Mouse (Mus musculus) hindbrain, embryonic 12.5 days (tissue): ENCODE measurements around the gene Mrps7. TPM values are rescaled to one million over a fixed set of nuclear protein-coding genes. Genes with fewer than 3 reads are reported as not detected.

Source experiments
- ATAC-seq: fragments of 200-750 bp; cut with Nextera tagmentation; 2 replicates; pipeline ENCODE4 v1.8.0; 2017; ENCODE audit warnings: moderate TSS enrichment; ENCODE audit not compliant: low FRiP score
- H3K27ac ChIP-seq: fragments of 300-500 bp; sonication (generic); 2 replicates; pipeline ENCODE4 v1.5.1; 2016; ENCODE audit warnings: mild to moderate bottlenecking
- H3K27me3 ChIP-seq: fragments of 300-500 bp; sonication (generic); 2 replicates; pipeline ENCODE4 v1.6.1; 2016; ENCODE audit warnings: mild to moderate bottlenecking
- H3K36me3 ChIP-seq: fragments of 300-500 bp; sonication (generic); 2 replicates; pipeline ENCODE4 v1.6.1; 2016; ENCODE audit warnings: mild to moderate bottlenecking
- H3K4me1 ChIP-seq: fragments of 300-500 bp; sonication (generic); 2 replicates; pipeline ENCODE4 v1.6.1; 2016
- H3K4me2 ChIP-seq: fragments of 300-500 bp; sonication (generic); replicated peaks from 2 replicates; pipeline ENCODE4 v1.6.1; 2016; ENCODE audit warnings: mild to moderate bottlenecking
- H3K4me3 ChIP-seq: fragments of 300-500 bp; sonication (generic); 2 replicates; pipeline ENCODE4 v1.5.1; 2016; ENCODE audit warnings: mild to moderate bottlenecking
- H3K9ac ChIP-seq: fragments of 300-500 bp; sonication (generic); 2 replicates; pipeline ENCODE4 v1.6.1; 2016; ENCODE audit warnings: mild to moderate bottlenecking, moderate library complexity
- H3K9me3 ChIP-seq: fragments of 300-500 bp; sonication (generic); replicated peaks from 2 replicates; pipeline ENCODE4 v1.6.1; 2016; ENCODE audit warnings: mild to moderate bottlenecking
- WGBS: fragments of 180-500 bp; shearing (Covaris S2); methylation state at CpG from one replicate; pipeline ENCODE4 v1.1.7; 2016; 5-methylcytosine and 5-hydroxymethylcytosine counted together
- polyA plus RNA-seq: library from polyadenylated mRNA; unstranded; fragments of >200 nt; fragmentation: Nextera tagmentation; extraction: Ambion mirVana; gene quantifications from 2 replicates; pipeline ENCODE4 v1.2.1, GENCODE M21; 2016

The Mrps7 gene
- polyA plus RNA-seq, 1 experiment from 2014 or later = 86.6 TPM

- H3K4me2 ChIP-seq = no peak overlapping the region
- 85% methylated on average over 2 of the region's 2 CpGs for WGBS
- no peaks in the 10 kb centered on the region for H3K9me3 ChIP-seq
- peaks cover 91% of the 10 kb centered on the region for H3K36me3 ChIP-seq
- H3K27ac ChIP-seq = no peak overlapping the region
- no peaks in the 10 kb centered on the region for H3K27me3 ChIP-seq
- no peaks in the 10 kb centered on the region for H3K4me1 ChIP-seq
- no peak for ATAC-seq
- no peak overlapping the region for H3K4me3 ChIP-seq
- no peak overlapping the region for H3K9ac ChIP-seq
These were observed 13.1 kb upstream of the Mrps7 start for GRCm38 (mm10) chr11:115590526-115591075.

- 96% methylated on average over 3 of the region's 3 CpGs for WGBS
- no peak for ATAC-seq
- peaks cover 80% of the 10 kb centered on the region for H3K36me3 ChIP-seq
These were observed 8.5 kb upstream of the Mrps7 start for GRCm38 (mm10) chr11:115595209-115595608.

GRCm38 (mm10) chr11:115598309-115598708 lies 5.4 kb upstream of the Mrps7 start:
- H3K27me3 ChIP-seq = no peaks in the 10 kb centered on the region
- WGBS = 91% methylated on average over 4 of the region's 4 CpGs
- no peak overlapping the region for H3K27ac ChIP-seq
- no peak for ATAC-seq
- H3K4me3 ChIP-seq = no peak overlapping the region
- peaks cover 60% of the 10 kb centered on the region for H3K36me3 ChIP-seq
- H3K4me1 ChIP-seq = peaks cover 16% of the 10 kb centered on the region
- no peak overlapping the region for H3K4me2 ChIP-seq
- no peaks in the 10 kb centered on the region for H3K9me3 ChIP-seq
- H3K9ac ChIP-seq = no peak overlapping the region

More at GRCm38 (mm10) chr11:115595209-115595608, 8.5 kb upstream of the Mrps7 start:
- no peak overlapping the region for H3K9ac ChIP-seq
- H3K27me3 ChIP-seq = no peaks in the 10 kb centered on the region
- H3K4me1 ChIP-seq = no peaks in the 10 kb centered on the region
- H3K9me3 ChIP-seq = no peaks in the 10 kb centered on the region
- no peak overlapping the region for H3K27ac ChIP-seq
- no peak overlapping the region for H3K4me2 ChIP-seq
- no peak overlapping the region for H3K4me3 ChIP-seq

GRCm38 (mm10) chr11:115599722-115600121 lies 4.0 kb upstream of the Mrps7 start:
- H3K4me3 ChIP-seq = no peak overlapping the region
- peaks cover 19% of the 10 kb centered on the region for H3K4me1 ChIP-seq
- no peaks in the 10 kb centered on the region for H3K27me3 ChIP-seq
- H3K36me3 ChIP-seq = peaks cover 46% of the 10 kb centered on the region
- no peak overlapping the region for H3K4me2 ChIP-seq
- ATAC-seq = no peak
- 97% methylated on average over 7 of the region's 7 CpGs for WGBS
- no peak overlapping the region for H3K9ac ChIP-seq
- H3K27ac ChIP-seq = no peak overlapping the region
- no peaks in the 10 kb centered on the region for H3K9me3 ChIP-seq

GRCm38 (mm10) chr11:115600743-115601142 lies 3.0 kb upstream of the Mrps7 start:
- Histone ChIP-seq H3K27me3 (no peaks in the 10 kb centered on the region), H3K27ac (no peak overlapping the region), H3K9ac (no peak overlapping the region), H3K36me3 (peaks cover 42% of the 10 kb centered on the region), H3K4me2 (no peak overlapping the region), H3K9me3 (no peaks in the 10 kb centered on the region), H3K4me1 (peaks cover 27% of the 10 kb centered on the region), H3K4me3 (no peak overlapping the region)
- no peak for ATAC-seq
- 98% methylated on average over 15 of the region's 15 CpGs for WGBS

- no peak overlapping the region for H3K27ac ChIP-seq
- ATAC-seq = no peak
- no peak overlapping the region for H3K4me3 ChIP-seq
- no peak overlapping the region for H3K4me2 ChIP-seq
- no peaks in the 10 kb centered on the region for H3K27me3 ChIP-seq
- no peaks in the 10 kb centered on the region for H3K9me3 ChIP-seq
- H3K36me3 ChIP-seq = peaks cover 42% of the 10 kb centered on the region
- no peak overlapping the region for H3K9ac ChIP-seq
- peaks cover 27% of the 10 kb centered on the region for H3K4me1 ChIP-seq
- WGBS = 97% methylated on average over 4 of the region's 4 CpGs
These were observed 2.6 kb upstream of the Mrps7 start for GRCm38 (mm10) chr11:115601174-115601573.

GRCm38 (mm10) chr11:115603128-115603475 lies 623 bp upstream of the Mrps7 start:
- Histone ChIP-seq H3K27ac (peak overlapping the region; percentile 88), H3K9me3 (no peaks in the 10 kb centered on the region), H3K9ac (peak overlapping the region; percentile 98), H3K4me3 (peak overlapping the region; percentile 99), H3K36me3 (peaks cover 45% of the 10 kb centered on the region), H3K27me3 (no peaks in the 10 kb centered on the region), H3K4me2 (peak overlapping the region; percentile 96), H3K4me1 (peaks cover 27% of the 10 kb centered on the region)
- 6% methylated on average over 15 of the region's 15 CpGs for WGBS
- no peak for ATAC-seq

- WGBS = 1% methylated on average over 26 of the region's 26 CpGs
- peak overlapping the region; percentile 96 for H3K4me2 ChIP-seq
- no peaks in the 10 kb centered on the region for H3K9me3 ChIP-seq
- H3K4me3 ChIP-seq = peak overlapping the region; percentile 99
- peak overlapping the region; percentile 88 for H3K27ac ChIP-seq
- peaks cover 27% of the 10 kb centered on the region for H3K4me1 ChIP-seq
- no peaks in the 10 kb centered on the region for H3K27me3 ChIP-seq
- ATAC-seq = peak; percentile 61
- H3K9ac ChIP-seq = peak overlapping the region; percentile 98
- peaks cover 50% of the 10 kb centered on the region for H3K36me3 ChIP-seq
These were observed 575 bp downstream of the Mrps7 start for GRCm38 (mm10) chr11:115604304-115604696.

- Histone ChIP-seq H3K4me2 (no peak overlapping the region), H3K27ac (no peak overlapping the region), H3K4me3 (no peak overlapping the region), H3K27me3 (peaks cover 4% of the 10 kb centered on the region; the same call in 1 of the 2 replicates), H3K36me3 (peaks cover 44% of the 10 kb centered on the region), H3K4me1 (peaks cover 29% of the 10 kb centered on the region), H3K9me3 (no peaks in the 10 kb centered on the region), H3K9ac (no peak overlapping the region)
- 94% methylated on average over 18 of the region's 18 CpGs for WGBS
- ATAC-seq = no peak
These were observed 3.0 kb downstream of the Mrps7 start for GRCm38 (mm10) chr11:115606733-115607132.

GRCm38 (mm10) chr11:115608421-115609399 lies 5.0 kb downstream of the Mrps7 start:
- WGBS = 78% methylated on average over 23 of the region's 23 CpGs
- no peak overlapping the region for H3K4me3 ChIP-seq
- ATAC-seq = no peak
- H3K36me3 ChIP-seq = peaks cover 44% of the 10 kb centered on the region
- H3K27me3 ChIP-seq = peaks cover 7% of the 10 kb centered on the region
- 0 out of 2 replicates have a peak overlapping the region, but pooled peaks have one; percentile 8 for H3K9ac ChIP-seq
- no peak overlapping the region for H3K4me2 ChIP-seq
- H3K27ac ChIP-seq = no peak overlapping the region
- peaks cover 29% of the 10 kb centered on the region for H3K4me1 ChIP-seq
- H3K9me3 ChIP-seq = no peaks in the 10 kb centered on the region

GRCm38 (mm10) chr11:115609576-115609975 lies 5.9 kb downstream of the Mrps7 start:
- H3K27me3 ChIP-seq = peaks cover 7% of the 10 kb centered on the region
- WGBS = 71% methylated on average over 3 of the region's 3 CpGs
- H3K36me3 ChIP-seq = peaks cover 46% of the 10 kb centered on the region
- no peak overlapping the region for H3K4me3 ChIP-seq
- no peak for ATAC-seq
- H3K27ac ChIP-seq = no peak overlapping the region
- H3K4me1 ChIP-seq = peaks cover 30% of the 10 kb centered on the region
- H3K9me3 ChIP-seq = no peaks in the 10 kb centered on the region
- H3K9ac ChIP-seq = no peak overlapping the region
- no peak overlapping the region for H3K4me2 ChIP-seq

GRCm38 (mm10) chr11:115611173-115611572 lies 7.4 kb downstream of the Mrps7 start:
- peaks cover 20% of the 10 kb centered on the region for H3K4me1 ChIP-seq
- no peak for ATAC-seq
- peaks cover 53% of the 10 kb centered on the region for H3K36me3 ChIP-seq
- peaks cover 7% of the 10 kb centered on the region for H3K27me3 ChIP-seq
- H3K27ac ChIP-seq = no peak overlapping the region
- no peak overlapping the region for H3K4me3 ChIP-seq
- H3K9me3 ChIP-seq = no peaks in the 10 kb centered on the region
- H3K4me2 ChIP-seq = peak overlapping the region; percentile 89; the same call in 1 of the 2 replicates
- 79% methylated on average over 6 of the region's 6 CpGs for WGBS
- H3K9ac ChIP-seq = no peak overlapping the region
